Mouse (Mus musculus) adrenal gland, adult 2 months (tissue): Measurements from ENCODE around the gene Fbxw11. TPM values are rescaled to one million over a fixed set of nuclear protein-coding genes. Genes with fewer than 3 reads are reported as not detected.
"Not testable (repeated sequence)": the region's sequence is repeated elsewhere in the genome, so short reads cannot be mapped to it uniquely, and the experiment has no call there.

Experiments
- DNase-seq: peaks from one replicate; pipeline ENCODE4 v3.0.0; 2021
- long read RNA-seq: library from polyadenylated mRNA; stranded (forward); transcript quantifications from one replicate; pipeline ENCODE4 v2.0.0, GENCODE M21; 2021
- polyA plus RNA-seq: library from polyadenylated mRNA; depleted of rRNA; stranded (reverse); fragments of >200 nt; gene quantifications from 2 replicates; pipeline ENCODE4 v1.2.3, GENCODE M21; 2012; rRNA removed
- total RNA-seq, 2 experiments: library from RNA; stranded (reverse); gene quantifications; 2 replicates each; pipeline ENCODE4 v1.2.3; 2021

The Fbxw11 gene
- total RNA-seq, result 10 to 100 TPM; 85.2 to 98.2 TPM
- 45.9 and 57.8 TPM in 2 replicates for polyA plus RNA-seq
- long read RNA-seq, partial matches to known transcripts, result 9 of 32 reads
- long read RNA-seq, other reads (novel, unspliced or antisense), result 18 of 32 reads

GRCm38 (mm10) chr11:32642249-32642876, at the start of gene Fbxw11:
Fbxw11 (plus strand) TSS chr11:32642724.
- DNase-seq, result peak; percentile 95

GRCm38 (mm10) chr11:32593081-32593480, 49.4 kb upstream of the Fbxw11 start:
- DNase-seq, result no peak

GRCm38 (mm10) chr11:32594122-32594521, 48.4 kb upstream of the Fbxw11 start:
- DNase-seq, result no peak

- DNase-seq, result no peak
Observed at GRCm38 (mm10) chr11:32600371-32600770, 42.2 kb upstream of the Fbxw11 start.

GRCm38 (mm10) chr11:32601528-32602323, 40.8 kb upstream of the Fbxw11 start:
- no peak for DNase-seq

GRCm38 (mm10) chr11:32604663-32605062, 37.9 kb upstream of the Fbxw11 start:
- peak; percentile 33 for DNase-seq

GRCm38 (mm10) chr11:32605131-32605860, 37.2 kb upstream of the Fbxw11 start:
- peak; percentile 86 for DNase-seq

- DNase-seq, result no peak
Observed at GRCm38 (mm10) chr11:32605907-32606306, 36.6 kb upstream of the Fbxw11 start.

- DNase-seq, result no peak
Observed at GRCm38 (mm10) chr11:32607319-32607718, 35.2 kb upstream of the Fbxw11 start.

- no peak for DNase-seq
Observed at GRCm38 (mm10) chr11:32610616-32611015, 31.9 kb upstream of the Fbxw11 start.

GRCm38 (mm10) chr11:32612304-32612703, 30.2 kb upstream of the Fbxw11 start:
- no peak for DNase-seq

GRCm38 (mm10) chr11:32614463-32614862, 28.1 kb upstream of the Fbxw11 start:
- DNase-seq, result no peak

GRCm38 (mm10) chr11:32615561-32615960, 27.0 kb upstream of the Fbxw11 start:
- no peak for DNase-seq

- no peak for DNase-seq
Observed at GRCm38 (mm10) chr11:32616091-32616490, 26.4 kb upstream of the Fbxw11 start.

GRCm38 (mm10) chr11:32618036-32618435, 24.5 kb upstream of the Fbxw11 start:
- DNase-seq, result peak; percentile 33

GRCm38 (mm10) chr11:32618641-32619040, 23.9 kb upstream of the Fbxw11 start:
- not testable (repeated sequence) for DNase-seq

GRCm38 (mm10) chr11:32619257-32619816, 23.2 kb upstream of the Fbxw11 start:
- peak; percentile 76 for DNase-seq

- DNase-seq, result no peak
Observed at GRCm38 (mm10) chr11:32619866-32620456, 22.6 kb upstream of the Fbxw11 start.

GRCm38 (mm10) chr11:32621831-32622478, 20.6 kb upstream of the Fbxw11 start:
- no peak for DNase-seq

- DNase-seq, result no peak
Observed at GRCm38 (mm10) chr11:32622479-32623190, 19.9 kb upstream of the Fbxw11 start.

- no peak for DNase-seq
Observed at GRCm38 (mm10) chr11:32623236-32623635, 19.3 kb upstream of the Fbxw11 start.
